Mouse (Mus musculus) hindbrain, postnatal 0 days (tissue): ENCODE measurements around the gene Asdurf. TPM values are rescaled to one million over a fixed set of nuclear protein-coding genes. Genes with fewer than 3 reads are reported as not detected.

Source experiments
- ATAC-seq: fragments of 200-750 bp; cut with Nextera tagmentation; 2 replicates; pipeline ENCODE4 v1.8.0; 2017; ENCODE audit warnings: mild to moderate bottlenecking, moderate TSS enrichment, moderate library complexity
- DNase-seq: peaks from one replicate; pipeline ENCODE4 v3.0.0-alpha.2; 2015; ENCODE audit warnings: low spot score
- H3K27ac ChIP-seq: fragments of 300-500 bp; sonication (generic); 2 replicates; pipeline ENCODE4 v1.5.1; 2014; ENCODE audit warnings: mild to moderate bottlenecking
- H3K27me3 ChIP-seq: fragments of 300-500 bp; sonication (generic); 2 replicates; pipeline ENCODE4 v1.6.1; 2014; ENCODE audit warnings: low read length, mixed read lengths; ENCODE audit not compliant: insufficient read depth
- H3K36me3 ChIP-seq: fragments of 300-500 bp; sonication (generic); 2 replicates; pipeline ENCODE4 v1.6.1; 2014; ENCODE audit warnings: low read length, mixed read lengths; ENCODE audit not compliant: insufficient read depth
- H3K4me1 ChIP-seq: fragments of 300-500 bp; sonication (generic); 2 replicates; pipeline ENCODE4 v1.6.1; 2014; ENCODE audit warnings: antibody characterized with exemption, low read length, mixed read lengths; ENCODE audit not compliant: insufficient read depth
- H3K4me2 ChIP-seq: fragments of 300-500 bp; sonication (generic); 2 replicates; pipeline ENCODE4 v1.6.1; 2014; ENCODE audit warnings: low read depth, mild to moderate bottlenecking, low read length, moderate library complexity, mixed read lengths
- H3K4me3 ChIP-seq: fragments of 300-500 bp; sonication (generic); 2 replicates; pipeline ENCODE4 v1.5.1; 2014; ENCODE audit warnings: low read length
- H3K9ac ChIP-seq: fragments of 300-500 bp; sonication (generic); replicated peaks from 2 replicates; pipeline ENCODE4 v1.6.1; 2014; ENCODE audit warnings: mild to moderate bottlenecking, low read length, moderate library complexity, mixed read lengths
- H3K9me3 ChIP-seq: fragments of 300-500 bp; sonication (generic); 2 replicates; pipeline ENCODE4 v1.6.1; 2016; ENCODE audit warnings: low read length, mixed read lengths
- CTCF ChIP-seq: IDR thresholded peaks from 2 replicates; pipeline ENCODE4 v1.5.1; 2016; ENCODE audit warnings: antibody characterized with exemption, control low read depth, low read depth
- WGBS: fragments of 180-500 bp; shearing (Covaris S2); extraction: QIAGEN DNeasy Blood & Tissue Kit; methylation state at CpG from one replicate; pipeline ENCODE4 v1.1.7; 2014; 5-methylcytosine and 5-hydroxymethylcytosine counted together
- polyA plus RNA-seq: library from polyadenylated mRNA; unstranded; fragments of >200 nt; fragmentation: Nextera tagmentation; extraction: Ambion mirVana; gene quantifications from 2 replicates; pipeline ENCODE4 v1.2.1, GENCODE M21; 2015
- total RNA-seq: library from RNA; depleted of rRNA; stranded (reverse); fragments of >200 nt; gene quantifications from 2 replicates; pipeline ENCODE4 v1.2.3, GENCODE M21; 2014; rRNA removed

The Asdurf gene
- total and polyA plus RNA-seq, 2 experiments from 2014 or later = 12.0 TPM; not detected in 1

GRCm38 (mm10) chr1:53323254-53323653 lies 29.2 kb downstream of the Asdurf start:
- no peaks in the 10 kb centered on the region for H3K4me1 ChIP-seq
- peaks cover 1% of the 10 kb centered on the region; the same call in 1 of the 2 replicates for H3K36me3 ChIP-seq
- no peaks in the 10 kb centered on the region for H3K27me3 ChIP-seq
- no peaks in the 10 kb centered on the region for H3K9me3 ChIP-seq
- ATAC-seq (no peak), DNase-seq (no peak)
- 94% methylated on average over 5 of the region's 5 CpGs for WGBS
- no peak for TF ChIP-seq CTCF
- H3K27ac ChIP-seq = no peak overlapping the region
- H3K4me3 ChIP-seq = no peak overlapping the region
- no peak overlapping the region for H3K4me2 ChIP-seq
- no peak overlapping the region for H3K9ac ChIP-seq

- Histone ChIP-seq H3K9ac (no peak overlapping the region), H3K4me3 (no peak overlapping the region), H3K9me3 (no peaks in the 10 kb centered on the region), H3K27ac (no peak overlapping the region), H3K4me1 (no peaks in the 10 kb centered on the region), H3K27me3 (no peaks in the 10 kb centered on the region), H3K4me2 (no peak overlapping the region), H3K36me3 (peaks cover 8% of the 10 kb centered on the region; the same call in 1 of the 2 replicates)
- no peak for TF ChIP-seq CTCF
- no peak for ATAC-seq
- no peak for DNase-seq
- WGBS = 96% methylated on average over 4 of the region's 4 CpGs
These were observed 30.6 kb downstream of the Asdurf start for GRCm38 (mm10) chr1:53321662-53322344.

- ATAC-seq (peak; percentile 99), DNase-seq (peak; percentile 94)
- WGBS = 3% methylated on average over 27 of the region's 27 CpGs
- H3K27ac ChIP-seq = peak within 1 kb of the TSS; percentile 86
- H3K9ac ChIP-seq = peak within 1 kb of the TSS; percentile 78
- TF ChIP-seq CTCF = peak; percentile 50
- H3K4me2 ChIP-seq = peak within 1 kb of the TSS; percentile 81
- no peaks in the 10 kb centered on the region for H3K9me3 ChIP-seq
- H3K27me3 ChIP-seq = no peaks in the 10 kb centered on the region
- H3K36me3 ChIP-seq = peaks cover 10% of the 10 kb centered on the region; the same call in 1 of the 2 replicates
- H3K4me1 ChIP-seq = 0 out of 2 replicates have a peak, but pooled peaks cover 5% of the 10 kb centered on the region
- peak within 1 kb of the TSS; percentile 76 for H3K4me3 ChIP-seq
These were observed 39.1 kb downstream of the Asdurf start, which contains the start of gene Osgepl1 for GRCm38 (mm10) chr1:53312989-53313967. Osgepl1 (plus strand) TSS chr1:53313624.

GRCm38 (mm10) chr1:53300506-53300905 lies 51.9 kb downstream of the Asdurf start:
- H3K4me1 ChIP-seq = no peaks in the 10 kb centered on the region
- WGBS = 88% methylated on average over 4 of the region's 4 CpGs
- no peak overlapping the region for H3K4me3 ChIP-seq
- ATAC-seq = no peak
- no peaks in the 10 kb centered on the region for H3K36me3 ChIP-seq
- H3K4me2 ChIP-seq = no peak overlapping the region
- no peaks in the 10 kb centered on the region for H3K9me3 ChIP-seq
- TF ChIP-seq CTCF = no peak
- DNase-seq = no peak
- H3K27ac ChIP-seq = no peak overlapping the region
- H3K9ac ChIP-seq = no peak overlapping the region
- H3K27me3 ChIP-seq = no peaks in the 10 kb centered on the region

Other genes starting within 250 kb of the Asdurf start
- gene 1700019A02Rik, start 165.0 kb downstream of the Asdurf start, total RNA-seq = not detected in 2 replicates
- not detected in 2 replicates for gene 1700019A02Rik, start 165.0 kb downstream of the Asdurf start, polyA plus RNA-seq
- 4.4 and 5.2 TPM in 2 replicates for gene Pms1, start 55.6 kb downstream of the Asdurf start, total RNA-seq
- 7.3 and 7.7 TPM in 2 replicates for gene Pms1, start 55.6 kb downstream of the Asdurf start, polyA plus RNA-seq
- gene Ormdl1, start 55.5 kb downstream of the Asdurf start, total RNA-seq = 21.9 and 22.1 TPM in 2 replicates
- gene Ormdl1, start 55.5 kb downstream of the Asdurf start, polyA plus RNA-seq = 33.9 and 34.8 TPM in 2 replicates
- not detected in 2 replicates for gene Gm28778, start 55.5 kb downstream of the Asdurf start, total RNA-seq
- gene Gm28778, start 55.5 kb downstream of the Asdurf start, polyA plus RNA-seq = not detected in 2 replicates
- gene Osgepl1, start 39.0 kb downstream of the Asdurf start, total RNA-seq = 7.6 and 8.3 TPM in 2 replicates
- 18.1 and 21.0 TPM in 2 replicates for gene Osgepl1, start 39.0 kb downstream of the Asdurf start, polyA plus RNA-seq
- gene Gm28551, start within 50 bp of the Asdurf start, total RNA-seq = 0.40 and 0.94 TPM in 2 replicates
- gene Gm28551, start within 50 bp of the Asdurf start, polyA plus RNA-seq = 1.7 and 1.8 TPM in 2 replicates
- 26.2 and 27.9 TPM in 2 replicates for gene Asnsd1, start 133 bp upstream of the Asdurf start, total RNA-seq
- gene Asnsd1, start 133 bp upstream of the Asdurf start, polyA plus RNA-seq = 47.6 and 50.3 TPM in 2 replicates